ENCODE assay signal across 7 mouse cellular contexts in the genomic region with DNA sequence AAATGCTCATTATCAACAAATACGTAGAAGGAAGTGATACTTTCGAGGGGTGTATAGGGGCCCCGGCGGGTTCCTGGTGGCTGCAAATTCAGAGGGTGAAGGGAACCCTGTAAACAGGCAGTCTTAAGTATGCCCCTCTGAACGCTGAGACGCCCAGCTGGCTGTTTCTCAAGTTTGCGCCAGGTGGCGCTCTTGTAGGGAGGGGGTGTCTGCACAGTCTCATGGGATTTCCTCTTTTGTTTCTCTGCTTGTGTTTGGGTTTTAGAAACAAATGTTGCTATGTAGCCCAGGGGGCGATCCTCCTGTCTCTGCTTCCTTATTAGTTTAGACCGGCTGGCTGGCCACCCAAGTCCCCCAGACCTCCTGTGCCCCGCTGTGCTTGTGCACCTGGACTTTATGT. TPM values are rescaled to one million over a fixed set of nuclear protein-coding genes. Genes with fewer than 3 reads are reported as not detected.
DNase-seq lines count a peak whose midpoint lies in the region; ATAC-seq and TF ChIP-seq lines count a peak whose summit lies in the region.

No protein-coding gene starts in this region.

- peak; percentile 75 for DNase-seq in 416B (ENCODE audit: low read depth)
- DNase-seq in CD4-positive, CD25-positive, alpha-beta regulatory T cell, adult 2 months (ENCODE audit: low read depth, low spot score), result peak; percentile 82
- peak; percentile 67 for DNase-seq in brain, adult 2 months (ENCODE audit: low read depth, low spot score)
- DNase-seq in gastrocnemius, postnatal 14 days, result peak; percentile 49
- peak; percentile 46 for DNase-seq in kidney, postnatal 10 days
- peak; percentile 57 for DNase-seq in lung, postnatal 0 days (ENCODE audit: low spot score)

- no peak overlapping the region for H3K4me3 ChIP-seq in lung, postnatal 0 days (ENCODE audit: low read depth, low read length)
- no peak overlapping the region for H3K4me3 ChIP-seq in small intestine, adult 2 months (ENCODE audit: low read depth, low read length)

- no peak for TF ChIP-seq EP300 in lung, postnatal 0 days (IDR thresholded peaks at IDR 0.05)

- peak; percentile 54; the same call in 1 of the 2 replicates for ATAC-seq in lung, postnatal 0 days

- TF ChIP-seq POLR2A in small intestine, adult 2 months (IDR thresholded peaks at IDR 0.05; ENCODE audit: low read depth, low read length), result no peak

- no peaks in the 10 kb centered on the region for H3K27me3 ChIP-seq in lung, postnatal 0 days (replicated peaks; ENCODE audit: insufficient read depth, low read length)
- H3K27me3 ChIP-seq in small intestine, adult 2 months (ENCODE audit: control insufficient read depth, insufficient read depth, low read length), result 0 out of 2 replicates have a peak, but pooled peaks cover 2% of the 10 kb centered on the region

- 25% methylated on average over 11 of the region's 11 CpGs for WGBS in lung, postnatal 0 days
- WGBS in small intestine, adult 2 months, result 26% methylated on average over 11 of the region's 11 CpGs

- H3K9ac ChIP-seq in lung, postnatal 0 days (replicated peaks; ENCODE audit: low read depth), result no peak overlapping the region

- H3K27ac ChIP-seq in lung, postnatal 0 days (ENCODE audit: low read length), result no peak overlapping the region
- no peak overlapping the region for H3K27ac ChIP-seq in small intestine, adult 2 months (ENCODE audit: insufficient read depth, low read depth, low read length)

- no peak overlapping the region for H3K4me2 ChIP-seq in lung, postnatal 0 days (replicated peaks; ENCODE audit: low read depth, low read length)

- intact Hi-C loops in gastrocnemius, postnatal 14 days (cut with DNase I; ENCODE audit: low total_unique reads), result loop anchor here (5.0 kb wide), 2 partner anchors 57 to 72 kb away; no protein-coding TSS in a partner anchor

- H3K36me3 ChIP-seq in lung, postnatal 0 days (ENCODE audit: insufficient read depth, low read length), result no peaks in the 10 kb centered on the region
- no peaks in the 10 kb centered on the region for H3K36me3 ChIP-seq in small intestine, adult 2 months (ENCODE audit: control insufficient read depth, insufficient read depth, low read length)

- peak; percentile 75 for TF ChIP-seq CTCF in lung, postnatal 0 days (IDR thresholded peaks at IDR 0.05)
- peak; percentile 60; the same call in 1 of the 2 replicates for TF ChIP-seq CTCF in small intestine, adult 2 months (IDR thresholded peaks at IDR 0.05; ENCODE audit: extremely low read depth, insufficient read length, insufficient replicate concordance, low read depth, low read length)

- H3K9me3 ChIP-seq in lung, postnatal 0 days (ENCODE audit: low read length), result no peaks in the 10 kb centered on the region

- no peaks in the 10 kb centered on the region; the same call in 1 of the 2 replicates for H3K4me1 ChIP-seq in lung, postnatal 0 days (ENCODE audit: insufficient read depth, low read depth, low read length)
- H3K4me1 ChIP-seq in small intestine, adult 2 months (ENCODE audit: control insufficient read depth, insufficient read depth, insufficient read length, low read length), result no peaks in the 10 kb centered on the region

RNA-seq across cellular contexts. Expression of gene Tk2, which starts 29.3 kb away (rescaled TPM):
- total RNA-seq in gastrocnemius, postnatal 14 days (2021), result 1 to 10 TPM; 3.7 to 4.7 TPM
- 16.8 and 17.7 TPM in 2 replicates for polyA plus RNA-seq in lung, postnatal 0 days (2015; fragmentation: Nextera tagmentation; extraction: Ambion mirVana)
- 5.3 and 5.6 TPM in 2 replicates for polyA plus RNA-seq in small intestine, adult 2 months (2012; rRNA removed)

RNA-seq across cellular contexts. Expression of gene Cklf, which starts 31.6 kb away (rescaled TPM):
- total RNA-seq in gastrocnemius, postnatal 14 days (2021), result 1 to 10 TPM; 3.5 to 5.0 TPM
- polyA plus RNA-seq in lung, postnatal 0 days (2015; fragmentation: Nextera tagmentation; extraction: Ambion mirVana), result 29.2 and 33.2 TPM in 2 replicates
- polyA plus RNA-seq in small intestine, adult 2 months (2012; rRNA removed), result 0.94 and 1.0 TPM in 2 replicates

RNA-seq across cellular contexts. Expression of gene Bean1, which starts 48.8 kb away (rescaled TPM):
- total RNA-seq in gastrocnemius, postnatal 14 days (2021), result under 1 TPM; 0.53 to 0.90 TPM
- polyA plus RNA-seq in lung, postnatal 0 days (2015; fragmentation: Nextera tagmentation; extraction: Ambion mirVana), result 0.14 and 0.47 TPM in 2 replicates
- 3.0 and 7.4 TPM in 2 replicates for polyA plus RNA-seq in small intestine, adult 2 months (2012; rRNA removed)

Comparison
In these comparisons a context has a peak if more than half of its experiments do, and no peak if none do; other contexts are left out.
1. RNA of gene Cklf, which starts 31.6 kb away (polyA plus RNA-seq): 29.2 to 33.2 TPM in lung, postnatal 0 days; 0.94 to 1.0 TPM in small intestine, adult 2 months; every median in the first group is over 10 times any median in the second.
2. Peak in every context shown above with its lines, with median percentiles within 50 percentile points of each other: DNase-seq.